Mouse (Mus musculus) heart, adult 10 weeks (tissue): ENCODE measurements around the gene Tril. TPM values are rescaled to one million over a fixed set of nuclear protein-coding genes. Genes with fewer than 3 reads are reported as not detected.

ENCODE experiments used
- polyA plus RNA-seq: library from polyadenylated mRNA; stranded (reverse); fragments of 350-450 nt; fragmentation: Illumina TruSeq; extraction: RNeasy Lipid Tissue Mini Kit (QIAGEN cat#74804); gene quantifications from one replicate; pipeline ENCODE4 v1.2.3, GENCODE M21; 2014; ENCODE audit warnings: low read depth, low replicate concordance

Tril gene
- 2.6 TPM for polyA plus RNA-seq

GRCm38 (mm10) chr6:53820486-53820985, at the start of gene Tril:
Gene Tril, minus strand, starts transcription at chr6:53820830.

Other genes with a start within 250 kb of the Tril start
- gene Cpvl, start 157.8 kb upstream of the Tril start, polyA plus RNA-seq = not detected
- gene Chn2, start 218.7 kb upstream of the Tril start, polyA plus RNA-seq = 2.8 TPM